Mouse (Mus musculus): ENCODE data around the gene Ppp1r36. TPM values are rescaled to one million over a fixed set of nuclear protein-coding genes. Genes with fewer than 3 reads are reported as not detected.

Ppp1r36 gene
- polyA plus RNA-seq, 2 experiments: 3.1 to 4.2 TPM

DNA sequence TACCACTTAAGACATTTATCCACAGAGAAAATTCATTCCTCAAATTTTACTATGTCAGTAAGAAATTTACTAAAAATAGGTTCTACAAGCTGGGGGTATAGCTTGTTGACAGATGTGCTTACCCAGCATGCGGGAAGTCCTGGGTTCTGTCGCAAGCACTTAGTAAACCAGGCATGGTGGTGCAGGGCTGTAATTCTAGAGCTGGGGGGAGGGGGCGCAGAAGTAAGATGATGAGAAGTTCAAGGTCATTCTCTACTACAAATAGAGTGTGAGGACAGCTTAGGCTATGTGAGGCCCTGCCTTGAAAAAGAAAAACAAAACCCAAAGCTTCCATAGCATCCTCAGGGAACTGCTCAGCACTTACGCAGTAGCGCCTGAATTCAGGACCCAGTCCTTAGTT lies 38.8 kb upstream of the Ppp1r36 start:
- DNase-seq (ENCODE audit: low spot score) (no peak), ATAC-seq (ENCODE audit: low FRiP score, low read depth) (no peak)
- Histone ChIP-seq H3K9ac (ENCODE audit: low read depth, low read length, severe bottlenecking) (no peak overlapping the region), H3K9me3 (ENCODE audit: control insufficient read depth, low read length) (no peaks in the 10 kb centered on the region), H3K4me2 (replicated peaks; ENCODE audit: low read depth, low read length, severe bottlenecking) (no peak overlapping the region), H3K27ac (replicated peaks; ENCODE audit: low read depth, low read length) (no peak overlapping the region), H3K4me1 (ENCODE audit: control insufficient read depth, insufficient read depth, low read length) (peaks cover 9% of the 10 kb centered on the region; the same call in 1 of the 2 replicates), H3K4me3 (replicated peaks; ENCODE audit: low read length) (no peak overlapping the region), H3K36me3 (ENCODE audit: control insufficient read depth, insufficient read depth, low read length) (no peaks in the 10 kb centered on the region), H3K27me3 (ENCODE audit: control insufficient read depth, insufficient read depth, low read length) (no peaks in the 10 kb centered on the region)
- no peak for TF ChIP-seq POLR2A (IDR thresholded peaks at IDR 0.05; ENCODE audit: borderline replicate concordance, extremely low read depth, insufficient read depth, insufficient read length)
- WGBS: 78% methylated on average over 5 of the region's 5 CpGs

DNA sequence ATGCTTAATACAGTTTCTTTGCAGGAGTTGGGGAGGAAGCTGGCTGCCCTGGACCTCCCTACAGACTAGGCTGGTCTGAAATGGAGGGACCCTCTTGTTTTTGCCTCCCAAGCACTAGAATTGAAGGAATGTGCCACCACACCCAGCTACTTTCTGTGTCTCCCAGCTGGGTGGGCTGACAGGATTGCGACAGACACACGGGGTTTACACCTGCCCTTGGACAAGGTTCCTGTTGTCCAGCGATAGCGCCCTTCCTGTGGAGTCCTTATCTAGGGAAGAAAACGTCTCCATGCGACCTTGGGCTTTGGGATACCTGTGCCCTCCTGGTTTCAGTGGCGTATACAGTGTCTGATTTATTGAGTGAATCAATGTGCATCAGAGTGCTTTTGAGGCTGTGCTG lies 37.2 kb upstream of the Ppp1r36 start:
- Histone ChIP-seq H3K4me1 (ENCODE audit: control insufficient read depth, insufficient read depth, low read length) (peaks cover 2% of the 10 kb centered on the region; the same call in 1 of the 2 replicates), H3K9me3 (ENCODE audit: control insufficient read depth, low read length) (no peaks in the 10 kb centered on the region), H3K9ac (ENCODE audit: low read depth, low read length, severe bottlenecking) (no peak overlapping the region), H3K4me3 (replicated peaks; ENCODE audit: low read length) (no peak overlapping the region), H3K4me2 (replicated peaks; ENCODE audit: low read depth, low read length, severe bottlenecking) (no peak overlapping the region), H3K36me3 (ENCODE audit: control insufficient read depth, insufficient read depth, low read length) (peaks cover under 1% of the 10 kb centered on the region; the same call in 1 of the 2 replicates), H3K27me3 (ENCODE audit: control insufficient read depth, insufficient read depth, low read length) (no peaks in the 10 kb centered on the region), H3K27ac (replicated peaks; ENCODE audit: low read depth, low read length) (no peak overlapping the region)
- ATAC-seq (ENCODE audit: low FRiP score, low read depth): no peak
- no peak for TF ChIP-seq POLR2A (IDR thresholded peaks at IDR 0.05; ENCODE audit: borderline replicate concordance, extremely low read depth, insufficient read depth, insufficient read length)
- no peak for DNase-seq (ENCODE audit: low spot score)
- WGBS: 89% methylated on average over 7 of the region's 7 CpGs

DNA sequence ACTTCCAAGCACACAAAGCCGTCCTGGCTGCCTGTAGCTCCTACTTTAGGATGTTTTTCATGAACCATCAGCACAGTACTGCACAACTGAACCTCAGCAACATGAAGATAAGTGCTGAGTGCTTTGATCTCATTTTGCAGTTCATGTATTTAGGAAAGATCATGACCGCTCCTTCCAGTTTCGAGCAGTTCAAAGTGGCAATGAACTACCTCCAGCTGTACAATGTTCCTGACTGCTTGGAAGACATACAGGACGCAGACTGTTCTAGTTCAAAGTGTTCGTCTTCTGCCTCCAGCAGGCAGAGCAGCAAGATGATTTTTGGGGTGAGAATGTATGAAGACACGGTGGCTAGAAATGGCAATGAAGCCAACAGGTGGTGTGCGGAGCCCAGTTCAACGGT lies 32.0 kb upstream of the Ppp1r36 start:
- no peak for ATAC-seq (ENCODE audit: low FRiP score, low read depth)

DNA sequence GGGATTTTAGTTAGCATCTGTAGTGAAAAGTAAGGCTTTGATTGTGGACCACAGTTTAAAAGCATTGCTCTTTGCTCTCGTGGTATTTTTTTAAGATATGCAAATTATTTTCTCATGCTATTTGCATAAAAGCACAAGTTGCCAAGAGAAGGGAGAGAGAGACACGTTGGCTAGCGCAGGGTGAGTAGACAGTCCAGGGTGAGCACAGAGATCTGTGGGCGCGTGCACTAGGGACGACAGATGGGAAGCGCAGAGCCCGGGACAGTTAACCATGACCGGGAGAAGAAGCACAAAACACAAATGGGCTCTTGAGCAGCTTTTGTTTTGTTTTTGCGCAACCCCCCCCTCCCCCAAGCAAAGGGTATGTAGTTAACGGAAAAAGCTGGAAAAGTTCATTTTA lies 28.5 kb upstream of the Ppp1r36 start:
- Histone ChIP-seq H3K4me3 (replicated peaks; ENCODE audit: low read length) (no peak overlapping the region), H3K27me3 (ENCODE audit: control insufficient read depth, insufficient read depth, low read length) (no peaks in the 10 kb centered on the region), H3K36me3 (ENCODE audit: control insufficient read depth, insufficient read depth, low read length) (peaks cover 35% of the 10 kb centered on the region), H3K9me3 (ENCODE audit: control insufficient read depth, low read length) (no peaks in the 10 kb centered on the region), H3K4me2 (replicated peaks; ENCODE audit: low read depth, low read length, severe bottlenecking) (no peak overlapping the region), H3K4me1 (ENCODE audit: control insufficient read depth, insufficient read depth, low read length) (no peaks in the 10 kb centered on the region), H3K27ac (replicated peaks; ENCODE audit: low read depth, low read length) (no peak overlapping the region), H3K9ac (ENCODE audit: low read depth, low read length, severe bottlenecking) (no peak overlapping the region)
- TF ChIP-seq POLR2A (IDR thresholded peaks at IDR 0.05; ENCODE audit: borderline replicate concordance, extremely low read depth, insufficient read depth, insufficient read length): no peak
- 90% methylated on average over 11 of the region's 11 CpGs for WGBS
- DNase-seq (ENCODE audit: low spot score) (no peak), ATAC-seq (ENCODE audit: low FRiP score, low read depth) (no peak)

More for the DNA sequence above, 32.0 kb upstream of the Ppp1r36 start:
- Histone ChIP-seq H3K9me3 (ENCODE audit: control insufficient read depth, low read length) (no peaks in the 10 kb centered on the region), H3K9ac (ENCODE audit: low read depth, low read length, severe bottlenecking) (no peak overlapping the region), H3K4me1 (ENCODE audit: control insufficient read depth, insufficient read depth, low read length) (no peaks in the 10 kb centered on the region), H3K4me3 (replicated peaks; ENCODE audit: low read length) (no peak overlapping the region), H3K36me3 (ENCODE audit: control insufficient read depth, insufficient read depth, low read length) (peaks cover 29% of the 10 kb centered on the region), H3K27ac (replicated peaks; ENCODE audit: low read depth, low read length) (no peak overlapping the region), H3K27me3 (ENCODE audit: control insufficient read depth, insufficient read depth, low read length) (no peaks in the 10 kb centered on the region), H3K4me2 (replicated peaks; ENCODE audit: low read depth, low read length, severe bottlenecking) (no peak overlapping the region)
- 92% methylated on average over 8 of the region's 8 CpGs for WGBS
- no peak for TF ChIP-seq POLR2A (IDR thresholded peaks at IDR 0.05; ENCODE audit: borderline replicate concordance, extremely low read depth, insufficient read depth, insufficient read length)
- DNase-seq (ENCODE audit: low spot score): no peak

DNA sequence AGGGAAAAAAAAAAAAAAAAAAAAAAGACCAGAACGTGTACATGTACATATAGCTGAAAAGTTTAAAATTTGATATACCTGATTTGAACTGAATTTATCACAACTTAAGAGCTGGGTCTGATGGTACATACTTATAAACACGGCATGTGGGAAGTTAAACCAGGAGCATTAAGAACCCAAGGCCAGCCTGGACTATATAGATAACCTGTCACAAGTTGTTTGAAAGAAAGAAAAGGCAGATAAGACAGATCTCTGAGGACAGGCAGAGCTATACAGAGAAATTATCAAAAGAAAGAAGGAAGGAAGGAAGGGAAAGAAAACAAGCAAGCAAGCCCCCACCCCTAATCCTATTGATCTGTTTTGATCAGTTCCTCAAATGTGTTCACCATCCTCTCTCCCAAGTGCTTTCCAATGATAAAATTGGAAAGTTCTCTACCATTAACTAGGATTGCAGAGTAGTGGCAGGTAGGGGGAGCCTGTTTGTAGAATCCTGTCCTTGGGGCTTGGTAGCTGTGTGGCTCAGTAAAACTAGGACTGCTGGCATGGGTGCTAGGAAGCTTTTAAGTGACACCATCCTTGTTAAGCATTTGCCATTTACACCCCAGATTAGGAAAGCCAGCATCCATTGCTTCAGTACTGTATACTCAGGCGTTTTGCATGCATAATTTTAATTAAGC lies 25.6 kb upstream of the Ppp1r36 start:
- TF ChIP-seq POLR2A (IDR thresholded peaks at IDR 0.05; ENCODE audit: borderline replicate concordance, extremely low read depth, insufficient read depth, insufficient read length): no peak
- WGBS: 75% methylated on average over 3 of the region's 3 CpGs
- DNase-seq (ENCODE audit: low spot score) (no peak), ATAC-seq (ENCODE audit: low FRiP score, low read depth) (no peak)
- no peaks in the 10 kb centered on the region for H3K4me1 ChIP-seq (ENCODE audit: control insufficient read depth, insufficient read depth, low read length)
- H3K9me3 ChIP-seq (ENCODE audit: control insufficient read depth, low read length): no peaks in the 10 kb centered on the region
- H3K4me3 ChIP-seq (replicated peaks; ENCODE audit: low read length): no peak overlapping the region
- H3K9ac ChIP-seq (ENCODE audit: low read depth, low read length, severe bottlenecking): no peak overlapping the region
- no peaks in the 10 kb centered on the region for H3K27me3 ChIP-seq (ENCODE audit: control insufficient read depth, insufficient read depth, low read length)
- peaks cover 24% of the 10 kb centered on the region for H3K36me3 ChIP-seq (ENCODE audit: control insufficient read depth, insufficient read depth, low read length)
- H3K4me2 ChIP-seq (replicated peaks; ENCODE audit: low read depth, low read length, severe bottlenecking): no peak overlapping the region
- no peak overlapping the region for H3K27ac ChIP-seq (replicated peaks; ENCODE audit: low read depth, low read length)

Measured in limb, embryonic 14.5 days (tissue).